Mouse (Mus musculus) urinary bladder, postnatal 25 days (tissue): ENCODE results near the gene Cacna1s.
A peak's percentile ranks its signal among the peaks of the same experiment; 100 is the strongest.

ENCODE experiments used
- DNase-seq: peaks from one replicate; pipeline ENCODE4 v3.0.0; 2022; ENCODE audit warnings: low spot score

Cacna1s gene

DNA sequence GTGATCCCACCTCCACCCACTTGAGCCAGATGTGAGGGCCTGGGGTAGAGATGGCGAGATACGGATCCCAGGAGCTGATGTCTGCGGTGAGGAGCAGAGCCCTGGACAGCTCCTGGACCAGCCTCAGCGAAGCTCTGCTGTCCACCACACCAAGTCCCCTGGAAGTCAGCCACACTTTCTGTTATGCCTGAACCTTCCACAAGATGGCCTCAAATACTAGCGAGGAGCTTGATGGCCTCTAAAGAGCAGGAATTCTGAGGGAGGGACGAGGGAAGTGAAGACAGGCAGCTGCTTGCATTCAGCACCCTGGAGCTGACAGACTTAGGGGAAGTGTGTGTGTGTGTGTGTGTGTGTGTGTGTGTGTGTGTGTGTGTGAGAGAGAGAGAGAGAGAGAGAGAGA is 1.1 kb upstream of the Cacna1s start:
- DNase-seq = peak; percentile 36

- no peak for DNase-seq
Observed at GRCm38 (mm10) chr1:136055771-136056170, 3.2 kb downstream of the Cacna1s start.

GRCm38 (mm10) chr1:136058594-136058993 is 6.0 kb downstream of the Cacna1s start:
- no peak for DNase-seq

GRCm38 (mm10) chr1:136061041-136061789 is 8.7 kb downstream of the Cacna1s start:
- DNase-seq = peak; percentile 58

DNA sequence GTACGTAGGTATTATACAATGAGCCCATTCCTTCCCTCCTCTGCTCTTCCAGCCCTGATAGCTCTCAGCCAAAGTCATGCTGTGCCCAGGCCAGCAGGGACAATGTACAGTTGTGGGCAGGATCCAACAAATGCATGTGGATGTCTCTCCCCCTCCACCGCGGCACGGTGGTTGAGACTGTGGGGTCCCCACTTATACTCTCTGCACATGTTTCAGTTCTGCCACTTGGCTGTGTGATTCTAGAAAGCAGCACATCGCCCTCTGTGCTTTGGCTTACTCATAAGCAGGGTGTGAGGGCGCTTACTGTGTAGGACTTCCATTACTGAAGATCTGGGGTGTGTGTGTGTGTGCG is 9.2 kb downstream of the Cacna1s start:
- DNase-seq = no peak

DNA sequence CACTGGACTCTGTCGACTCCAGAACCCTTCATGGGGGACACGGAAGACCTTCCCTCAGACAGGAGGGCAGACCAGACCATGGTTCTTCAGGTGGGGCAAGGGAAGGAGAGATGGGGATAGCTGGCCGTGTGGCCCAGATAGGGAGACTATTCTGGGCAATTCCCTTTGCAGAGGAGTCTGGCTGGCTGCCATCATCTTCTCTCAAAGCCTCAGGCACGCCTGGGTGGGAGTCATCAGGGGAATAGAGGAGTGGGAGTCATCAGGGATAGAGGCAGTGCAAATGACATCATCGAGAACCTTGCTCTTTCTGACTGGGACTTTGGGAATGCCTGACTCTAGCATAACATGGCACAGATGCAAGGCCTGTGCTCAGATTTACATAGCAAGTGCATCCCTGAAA is 11.4 kb downstream of the Cacna1s start:
- no peak for DNase-seq

GRCm38 (mm10) chr1:136066621-136067020 is 14.1 kb downstream of the Cacna1s start:
- DNase-seq = no peak

DNA sequence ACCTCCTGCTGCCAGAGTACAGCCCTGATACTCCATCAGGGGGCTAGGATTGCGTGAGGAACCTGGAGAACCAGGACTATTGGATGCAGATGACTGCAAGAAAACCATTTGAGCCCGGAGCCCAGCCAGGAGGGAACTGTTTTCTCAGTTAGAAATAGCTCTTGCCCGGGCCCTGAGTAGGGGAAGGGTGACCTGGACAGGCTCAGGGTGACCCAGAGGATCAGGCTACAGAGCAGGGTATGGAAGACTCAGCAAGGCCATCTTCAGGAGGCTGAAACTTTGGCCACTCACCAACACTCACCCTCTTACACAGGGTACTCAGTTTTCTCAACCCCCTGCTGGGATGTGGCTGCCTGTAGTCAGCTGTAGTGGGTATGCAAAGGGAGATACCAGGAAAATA is 15.0 kb downstream of the Cacna1s start:
- no peak for DNase-seq

GRCm38 (mm10) chr1:136076086-136076485 is 23.5 kb downstream of the Cacna1s start:
- peak; percentile 19 for DNase-seq

DNA sequence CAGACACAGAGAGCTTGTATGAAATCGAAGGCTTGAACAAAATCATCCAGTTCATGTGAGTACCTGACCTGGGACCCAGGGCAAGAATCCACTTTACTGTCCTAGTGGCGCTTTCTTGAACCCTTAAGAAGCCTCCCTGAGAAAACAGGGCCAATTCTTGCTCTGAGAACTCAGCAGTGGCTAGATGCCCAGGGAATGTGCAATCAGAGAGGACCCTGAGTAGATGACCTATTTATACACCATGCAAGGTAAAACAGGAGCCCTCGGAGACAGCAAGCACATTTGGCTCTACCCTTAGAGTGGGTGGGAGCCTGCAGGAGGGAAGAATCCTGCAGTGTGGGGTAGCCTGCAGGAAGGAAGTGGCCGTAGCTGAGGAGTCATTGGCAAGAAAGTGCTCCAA is 25.1 kb downstream of the Cacna1s start:
- no peak for DNase-seq

DNA sequence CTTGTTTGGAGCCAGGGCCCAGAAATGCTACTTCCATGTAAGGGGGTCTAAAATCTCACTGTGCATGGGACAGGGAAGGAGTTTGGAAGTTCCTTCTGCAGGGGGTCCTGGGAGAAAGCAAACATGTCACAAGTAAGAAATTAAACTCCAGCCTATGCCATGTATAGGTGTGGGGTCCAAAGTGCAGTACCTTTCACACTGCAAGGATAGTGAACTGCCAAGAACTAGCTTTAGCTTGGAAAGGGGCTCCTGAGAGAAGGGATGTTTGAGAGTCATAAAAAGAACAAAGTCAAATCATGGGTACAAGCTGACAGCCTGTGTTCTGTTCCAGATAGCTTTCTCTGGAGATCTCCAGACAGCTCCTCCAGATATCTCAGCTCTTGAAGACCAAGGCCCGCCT is 28.6 kb downstream of the Cacna1s start:
- no peak for DNase-seq

GRCm38 (mm10) chr1:136085988-136086685 is 33.6 kb downstream of the Cacna1s start:
- DNase-seq = no peak

GRCm38 (mm10) chr1:136089368-136090165 is 37.0 kb downstream of the Cacna1s start:
- DNase-seq = no peak

DNA sequence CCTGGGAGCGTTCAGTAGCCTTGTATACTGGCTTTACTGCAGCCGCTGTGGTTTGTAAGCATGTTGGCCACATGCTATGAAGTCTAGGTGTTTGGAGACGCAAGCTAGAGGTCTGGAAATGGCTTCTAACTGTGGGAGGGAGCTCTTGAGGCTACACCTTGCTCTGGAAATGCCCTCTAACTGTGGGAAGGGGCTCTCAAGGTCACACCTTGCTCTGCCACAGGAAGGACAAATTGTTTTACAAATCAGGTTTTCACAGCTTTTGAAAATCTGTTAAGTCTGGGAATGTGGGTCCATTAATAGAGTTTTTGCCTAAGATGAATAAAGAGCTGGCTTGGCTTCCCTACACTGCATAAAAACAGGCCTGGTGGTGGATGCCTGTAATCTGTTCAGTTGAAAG is 41.2 kb downstream of the Cacna1s start:
- DNase-seq = no peak

DNA sequence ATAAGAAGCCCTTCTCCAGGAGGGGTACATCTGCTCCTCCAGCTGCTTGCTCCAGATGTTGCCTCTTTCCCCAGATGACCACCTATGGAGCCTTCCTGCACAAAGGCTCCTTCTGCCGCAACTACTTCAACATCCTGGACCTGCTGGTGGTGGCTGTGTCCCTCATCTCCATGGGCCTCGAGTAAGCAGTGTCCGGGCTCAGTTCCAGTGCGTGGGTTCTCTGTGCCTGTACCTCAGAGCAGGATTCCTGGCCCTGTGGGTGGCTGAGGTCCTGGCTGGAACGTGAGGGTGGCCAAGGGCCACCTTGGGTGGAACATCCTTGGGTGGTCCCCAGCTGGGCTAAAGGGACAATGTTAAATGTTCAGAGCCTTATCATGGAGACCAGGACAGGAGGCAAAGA is 42.3 kb downstream of the Cacna1s start:
- DNase-seq = no peak

DNA sequence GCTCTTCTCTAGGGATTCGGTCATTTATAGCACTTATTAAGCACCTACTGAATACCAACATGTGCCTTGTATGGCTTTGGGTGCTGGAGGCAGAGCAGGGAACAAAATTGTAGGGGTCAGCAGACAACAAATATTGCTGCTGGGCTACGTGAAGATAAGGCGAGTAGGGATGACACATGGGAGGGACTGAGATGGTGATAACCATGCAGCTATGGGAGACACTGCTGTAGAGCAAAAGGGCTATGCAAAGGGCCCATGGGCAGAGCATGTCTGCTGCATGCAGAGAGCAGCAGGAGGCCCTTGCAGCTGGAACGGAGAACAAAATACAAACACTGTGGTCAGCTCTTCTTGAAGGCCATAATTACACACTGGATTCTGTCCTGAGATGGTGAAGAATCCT is 49.5 kb downstream of the Cacna1s start:
- no peak for DNase-seq

DNA sequence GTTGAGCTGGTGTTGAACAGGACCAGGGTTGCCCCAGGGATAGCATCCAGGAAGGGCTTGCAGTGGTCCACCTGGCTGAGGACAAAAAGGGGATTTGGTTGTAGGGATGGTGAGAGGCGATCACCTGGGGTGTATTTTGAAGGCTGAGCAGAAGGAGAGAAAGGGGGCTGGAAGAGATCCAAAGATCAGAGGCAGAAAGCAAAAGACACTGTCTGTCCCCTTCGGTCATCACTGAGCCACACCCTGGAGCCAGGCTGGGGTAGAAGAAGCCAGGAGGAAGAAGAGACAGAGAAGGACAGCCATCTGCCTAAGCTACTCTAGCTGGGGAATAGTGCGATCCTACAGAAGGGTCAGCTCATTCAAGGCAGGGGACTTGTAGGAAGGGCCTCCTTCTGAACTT is 50.0 kb downstream of the Cacna1s start:
- DNase-seq = no peak

- DNase-seq = no peak
Observed at GRCm38 (mm10) chr1:136102981-136103380, 50.4 kb downstream of the Cacna1s start.

DNA sequence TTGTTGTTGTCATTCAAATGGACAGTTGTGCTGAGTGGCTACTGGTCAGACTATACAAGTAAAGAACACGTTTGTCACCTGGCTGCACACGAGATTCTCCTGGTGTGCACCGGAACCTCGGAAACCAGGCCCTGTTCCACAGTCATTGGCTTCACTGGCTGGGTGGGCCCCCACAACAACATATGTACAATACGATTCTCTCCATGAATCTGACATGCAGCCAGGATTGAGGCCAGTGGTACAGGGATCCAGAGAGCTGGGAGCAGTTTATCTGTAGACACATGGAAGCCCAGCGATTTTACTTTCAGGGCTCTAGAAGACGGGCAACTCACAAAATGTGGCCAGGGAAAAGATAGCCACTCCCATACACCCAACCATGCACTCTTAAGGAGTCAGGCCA is 51.1 kb downstream of the Cacna1s start:
- no peak for DNase-seq

GRCm38 (mm10) chr1:136104741-136105140 is 52.2 kb downstream of the Cacna1s start:
- DNase-seq = no peak

- DNase-seq = no peak
Observed at GRCm38 (mm10) chr1:136109464-136109863, 56.9 kb downstream of the Cacna1s start.

DNA sequence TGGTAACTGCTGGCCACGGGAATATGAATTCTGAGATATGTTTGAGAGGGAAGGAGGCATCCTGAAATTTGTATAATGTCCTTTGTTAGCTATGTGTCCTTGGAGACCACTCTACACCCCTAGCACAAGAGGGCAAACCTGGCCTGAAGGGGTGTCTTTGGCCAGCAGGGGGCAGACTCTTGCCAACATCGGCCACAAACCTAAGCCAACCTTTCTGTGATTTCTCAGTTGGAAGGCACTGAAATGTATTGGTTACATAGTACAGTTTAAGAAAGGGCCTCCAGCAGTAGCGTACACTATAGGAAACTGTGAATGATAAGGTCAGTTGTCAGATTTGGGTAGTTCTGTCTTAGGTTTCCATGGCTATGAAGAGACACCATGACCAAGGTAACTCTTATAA is 63.6 kb downstream of the Cacna1s start:
- DNase-seq = peak; percentile 59

GRCm38 (mm10) chr1:136117069-136117468 is 64.5 kb downstream of the Cacna1s start:
- no peak for DNase-seq
